Mouse (Mus musculus) megakaryocyte, adult 5-6 weeks (primary cell): ENCODE results near the gene Tram2. TPM values are rescaled to one million over a fixed set of nuclear protein-coding genes. Genes with fewer than 3 reads are reported as not detected.

Experiments used
- ATAC-seq: 2 replicates; pipeline ENCODE4 v1.8.0; 2016; ENCODE audit warnings: mild to moderate bottlenecking, inconsistent platforms; ENCODE audit not compliant: poor library complexity, severe bottlenecking
- total RNA-seq, 2 experiments: library from RNA; stranded (forward) in 1 of 2; stranded (reverse) in 1 of 2; fragments of 153-499, 151-499 nt in 1 of 2; fragments of 221-1000, 200-1000 nt in 1 of 2; gene quantifications; 2 replicates each; pipeline versions ENCODE4 v1.2.3 to v1.2.4; 2015 to 2017

Gene Tram2
- total RNA-seq, 2 experiments from 2014 or later = 2.2 to 13.7 TPM

GRCm38 (mm10) chr1:21026534-21026933 lies 52.5 kb downstream of the Tram2 start:
- no peak for ATAC-seq

- ATAC-seq = peak; percentile 52
Measured at GRCm38 (mm10) chr1:21025203-21025602, 53.8 kb downstream of the Tram2 start.

- no peak for ATAC-seq
Measured at GRCm38 (mm10) chr1:21023101-21023500, 55.9 kb downstream of the Tram2 start.

- ATAC-seq = peak; percentile 95
Measured at GRCm38 (mm10) chr1:21014463-21014862, 64.6 kb downstream of the Tram2 start.

DNA sequence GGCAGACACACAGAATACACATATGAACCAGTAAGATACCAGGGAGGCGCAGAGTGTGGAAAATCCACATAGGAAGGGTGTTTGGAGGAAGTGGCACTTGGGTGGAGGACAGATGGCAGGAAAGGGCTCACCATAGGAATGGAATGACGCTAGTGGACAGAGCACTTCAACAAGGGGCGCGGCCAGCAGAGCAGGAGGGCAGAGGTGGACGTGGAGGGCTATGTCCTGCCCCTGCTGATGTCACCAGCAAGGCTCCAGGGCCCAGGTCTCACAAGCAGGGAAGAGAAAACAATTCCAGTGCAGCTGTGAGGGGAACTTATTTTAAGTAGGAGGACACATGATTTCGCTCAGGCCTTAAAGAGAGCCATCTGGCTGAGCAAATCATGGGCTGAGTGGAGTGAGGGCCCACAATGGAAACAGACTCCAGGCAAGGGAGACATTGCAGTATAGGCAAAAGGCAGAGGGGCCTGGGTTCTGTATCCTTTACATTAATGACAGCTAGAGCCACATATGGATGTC lies 68.7 kb downstream of the Tram2 start:
- no peak for ATAC-seq

DNA sequence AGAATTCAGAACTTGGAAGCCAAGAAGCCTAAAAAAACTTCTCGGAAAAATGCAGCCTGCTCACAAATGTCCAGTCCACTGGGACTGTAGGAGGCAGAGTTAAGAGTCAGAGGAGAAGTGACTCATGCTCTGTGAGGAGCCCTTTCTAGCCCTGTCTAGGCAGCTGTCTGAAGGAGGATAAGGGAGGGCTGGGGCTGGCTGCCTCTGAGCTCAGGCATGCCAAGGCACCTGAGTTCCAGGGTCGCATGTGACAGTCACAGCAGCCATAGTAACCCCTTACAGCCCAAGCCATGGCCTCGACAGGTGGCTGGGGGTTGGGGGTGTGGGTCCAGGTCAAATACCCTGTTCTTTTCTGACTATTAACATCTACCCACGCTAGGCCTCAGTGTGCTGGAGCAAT lies 70.1 kb downstream of the Tram2 start:
- no peak for ATAC-seq

DNA sequence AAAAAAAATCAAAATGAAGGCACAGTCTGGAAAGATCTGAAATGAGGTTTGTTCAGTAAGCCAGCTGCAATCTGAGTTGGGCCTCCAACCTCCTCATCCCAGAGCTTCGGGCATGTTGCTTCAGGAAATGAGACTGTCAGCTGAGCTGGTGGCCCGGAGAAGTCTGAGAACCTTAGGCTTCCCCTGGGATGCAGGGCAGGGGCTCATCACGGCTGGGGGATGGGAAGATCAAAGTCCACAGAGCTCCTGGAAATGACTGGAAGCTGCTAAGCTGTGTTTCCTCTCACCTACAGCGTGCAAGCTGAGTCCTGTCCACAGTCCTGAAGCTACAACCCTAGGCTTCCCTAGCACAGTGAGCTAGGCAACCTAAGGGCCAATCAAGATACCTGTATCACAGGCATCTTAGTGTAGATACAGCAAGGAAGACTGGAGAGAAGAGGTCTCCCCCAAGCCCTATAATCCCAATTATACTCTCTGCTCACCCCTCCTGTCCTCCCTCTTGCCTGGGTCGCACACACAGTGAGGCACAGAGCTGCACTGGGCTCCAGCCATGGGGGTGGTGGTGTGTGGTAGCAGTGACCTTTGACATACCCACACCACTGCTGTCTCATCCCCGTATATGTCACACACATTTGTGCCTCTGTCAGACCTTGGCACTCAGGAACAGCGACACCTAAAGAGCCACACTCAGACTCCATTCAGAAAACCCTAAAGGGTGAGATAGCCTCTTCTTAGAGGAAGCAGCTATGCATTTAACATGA lies 70.9 kb downstream of the Tram2 start:
- no peak for ATAC-seq

DNA sequence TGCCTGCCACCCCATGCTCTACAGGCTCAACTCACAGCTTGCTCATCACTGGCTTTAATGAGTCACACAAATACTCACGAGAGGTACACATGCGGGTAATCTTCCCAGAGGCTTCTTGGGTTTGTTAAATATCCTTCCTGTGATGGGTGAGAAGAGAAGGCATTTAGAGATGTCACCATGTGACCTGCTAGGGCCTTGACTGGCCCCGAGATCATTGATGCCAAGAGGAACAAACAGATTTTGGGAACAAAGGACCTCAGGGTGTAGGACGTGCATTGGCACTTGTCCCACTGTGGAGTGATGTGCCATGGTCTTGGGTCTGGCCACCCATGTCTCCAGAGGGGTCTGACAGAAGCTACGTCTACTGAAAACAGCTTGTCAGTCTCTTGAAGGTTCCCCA lies 72.3 kb downstream of the Tram2 start:
- no peak for ATAC-seq

DNA sequence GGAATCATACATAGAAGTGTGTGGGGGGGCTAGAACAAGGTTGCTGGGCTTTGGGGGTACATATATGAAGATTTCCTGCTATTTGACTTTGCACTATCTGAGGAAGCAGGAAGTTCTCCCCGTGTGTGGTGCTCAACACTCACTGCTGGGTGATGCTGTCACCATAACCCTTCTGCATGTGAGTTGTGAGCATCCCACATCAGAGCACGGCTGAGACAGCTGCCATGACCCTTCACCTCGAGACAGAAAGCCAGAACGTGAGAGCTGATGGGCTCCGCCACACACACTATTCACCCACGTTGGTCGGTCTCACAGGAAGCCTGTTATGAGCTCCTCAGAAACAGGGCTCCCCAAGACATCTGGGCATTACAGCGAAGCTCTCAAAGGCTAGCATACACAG lies 74.4 kb downstream of the Tram2 start:
- ATAC-seq = no peak

DNA sequence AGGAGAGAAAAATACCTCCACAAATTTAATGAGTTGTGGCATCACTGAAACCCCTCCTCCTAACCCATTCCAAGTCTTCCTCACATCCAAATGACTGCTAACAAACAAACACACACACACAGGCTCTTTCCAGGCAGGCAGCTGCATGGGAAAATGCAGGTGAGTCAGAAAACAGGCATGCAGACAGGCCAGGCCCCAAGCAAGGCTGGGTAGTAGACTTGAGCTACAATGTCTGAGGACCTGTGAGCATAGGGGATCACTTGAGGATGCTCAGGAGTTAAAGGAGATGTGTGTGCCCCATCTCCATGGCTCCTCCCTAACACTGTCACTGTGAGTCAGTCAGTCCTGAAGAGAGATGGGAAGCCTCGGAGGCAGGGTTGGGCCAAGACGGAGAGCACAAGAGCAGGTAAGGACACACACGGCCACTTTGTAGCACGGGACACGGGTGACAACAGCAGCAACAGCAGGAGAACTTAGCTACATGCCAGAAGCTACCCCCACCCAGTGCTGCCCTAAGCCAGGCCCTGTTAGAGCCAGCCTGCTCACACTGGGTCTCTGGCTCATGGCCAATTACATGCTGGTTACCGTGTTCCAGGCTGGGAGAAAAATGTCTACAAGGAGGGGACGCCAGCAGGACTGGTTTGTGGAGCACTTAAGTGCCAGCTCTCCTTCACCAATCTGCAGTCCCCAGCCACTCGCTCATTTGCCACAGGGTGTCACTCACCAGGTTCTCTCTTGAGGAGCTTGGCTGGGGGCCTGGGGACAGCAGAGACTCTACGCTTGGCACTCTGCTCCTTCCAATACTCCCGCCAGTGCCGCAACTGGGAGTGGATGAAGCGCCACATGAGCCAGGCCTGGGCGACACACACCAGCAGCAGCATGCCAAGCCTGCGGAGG lies 76.5 kb downstream of the Tram2 start:
- ATAC-seq = no peak

GRCm38 (mm10) chr1:20997881-20998389 lies 81.1 kb downstream of the Tram2 start:
- no peak for ATAC-seq

GRCm38 (mm10) chr1:20997328-20997689 lies 81.7 kb downstream of the Tram2 start:
- no peak for ATAC-seq

DNA sequence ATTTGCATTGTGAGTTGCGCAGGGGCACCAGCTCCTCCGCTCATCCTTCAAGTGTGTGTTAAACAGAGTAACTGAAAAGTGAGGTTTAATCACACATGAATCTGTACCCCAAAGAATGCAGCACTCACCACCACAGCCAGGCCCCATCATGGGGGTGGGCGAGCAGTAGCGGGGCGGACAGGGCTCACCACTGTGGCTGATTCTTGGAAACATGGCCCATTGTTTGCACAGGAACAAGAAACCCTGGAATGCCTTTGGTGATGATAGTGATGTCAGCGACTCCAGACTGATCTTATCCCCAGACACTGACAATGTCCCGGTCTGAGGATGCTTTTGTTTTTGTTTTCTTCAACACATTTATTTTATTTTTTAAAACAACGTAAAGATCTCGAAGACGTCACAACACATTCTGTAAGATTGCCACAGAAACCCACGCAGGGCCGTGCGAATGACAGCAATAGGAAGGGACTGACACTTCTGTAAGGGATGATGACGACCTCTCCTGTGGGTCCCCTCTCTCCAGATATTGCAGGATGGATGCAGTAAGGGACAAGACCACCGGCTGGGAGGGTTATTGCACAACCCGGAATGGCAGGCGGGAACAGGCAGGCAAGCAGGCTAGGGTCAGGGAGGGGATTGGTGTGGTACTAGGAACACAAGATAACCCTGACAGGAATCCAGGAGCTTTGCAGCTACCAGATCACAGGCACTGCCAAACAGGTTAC lies 82.3 kb downstream of the Tram2 start:
- ATAC-seq = no peak

- peak; percentile 36; the same call in 1 of the 2 replicates for ATAC-seq
Measured at GRCm38 (mm10) chr1:20995331-20995986, 83.6 kb downstream of the Tram2 start.

DNA sequence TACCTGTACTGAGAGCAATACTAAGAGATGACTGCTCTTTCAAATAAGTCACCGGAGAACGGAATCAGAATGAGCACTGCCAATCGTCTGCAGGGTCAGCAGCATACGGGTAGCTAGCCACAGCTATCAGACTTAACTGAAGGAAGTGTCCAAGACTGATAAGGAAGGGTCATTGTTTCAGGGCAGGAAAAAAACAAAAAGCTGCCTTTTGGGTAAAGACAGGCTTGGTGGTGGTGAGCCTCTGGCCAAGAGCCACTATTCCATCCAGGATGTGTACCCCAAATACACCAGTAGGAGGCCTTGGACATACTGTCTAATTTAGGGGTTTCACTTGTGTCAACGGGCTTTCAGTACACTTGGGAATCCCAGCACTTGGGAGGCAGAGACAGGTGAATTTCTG lies 84.7 kb downstream of the Tram2 start:
- ATAC-seq = no peak

DNA sequence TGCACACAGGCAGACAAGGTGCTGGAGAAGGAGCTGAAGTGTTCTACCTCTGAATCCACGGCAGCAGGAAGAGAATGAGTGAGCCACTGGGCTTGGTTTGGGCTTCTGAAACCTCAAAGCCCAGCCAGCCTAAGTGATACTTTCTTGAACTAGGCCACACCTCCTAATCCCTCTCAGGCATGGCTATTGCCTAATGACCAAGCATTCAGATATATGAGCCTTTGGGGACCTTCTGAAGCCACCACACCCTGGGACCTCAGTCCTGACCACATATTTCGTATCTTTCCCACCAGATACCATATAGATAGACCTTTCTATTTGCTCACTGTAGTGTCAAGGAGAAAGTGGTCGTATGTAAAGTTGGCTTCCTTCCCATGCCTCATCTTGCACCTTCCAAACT lies 85.3 kb downstream of the Tram2 start:
- ATAC-seq = peak; percentile 34

DNA sequence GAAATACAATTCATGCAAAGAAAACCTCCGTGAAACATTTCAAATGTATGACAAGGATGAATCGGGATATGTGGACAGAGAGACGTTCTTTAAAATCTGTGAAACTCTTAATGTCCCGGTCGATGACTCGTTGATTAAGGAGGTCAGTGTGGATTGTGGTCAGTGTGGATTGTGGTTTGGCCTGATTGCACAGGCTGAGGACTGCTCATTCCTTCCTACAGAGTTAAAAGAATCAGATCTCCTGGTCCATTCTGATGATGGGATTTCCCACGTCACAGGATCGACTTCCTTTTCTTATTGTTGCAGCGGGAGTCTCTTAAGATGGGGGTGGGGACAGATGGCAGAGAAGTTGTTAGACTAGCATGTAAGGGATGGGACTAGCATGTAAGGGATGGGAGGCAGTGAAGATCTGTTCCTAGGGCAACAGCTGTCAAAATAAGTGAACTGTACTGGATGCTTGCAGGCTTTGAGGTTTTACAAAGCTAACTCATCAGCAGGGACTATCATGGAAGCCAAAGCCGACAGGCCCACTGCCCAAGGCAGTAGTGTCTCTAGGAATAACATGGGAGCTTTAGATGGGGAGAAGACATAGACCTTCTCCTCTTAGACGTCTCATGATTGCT lies 89.5 kb downstream of the Tram2 start:
- 0 out of 2 replicates have a peak, but pooled peaks have one; percentile 24 for ATAC-seq

DNA sequence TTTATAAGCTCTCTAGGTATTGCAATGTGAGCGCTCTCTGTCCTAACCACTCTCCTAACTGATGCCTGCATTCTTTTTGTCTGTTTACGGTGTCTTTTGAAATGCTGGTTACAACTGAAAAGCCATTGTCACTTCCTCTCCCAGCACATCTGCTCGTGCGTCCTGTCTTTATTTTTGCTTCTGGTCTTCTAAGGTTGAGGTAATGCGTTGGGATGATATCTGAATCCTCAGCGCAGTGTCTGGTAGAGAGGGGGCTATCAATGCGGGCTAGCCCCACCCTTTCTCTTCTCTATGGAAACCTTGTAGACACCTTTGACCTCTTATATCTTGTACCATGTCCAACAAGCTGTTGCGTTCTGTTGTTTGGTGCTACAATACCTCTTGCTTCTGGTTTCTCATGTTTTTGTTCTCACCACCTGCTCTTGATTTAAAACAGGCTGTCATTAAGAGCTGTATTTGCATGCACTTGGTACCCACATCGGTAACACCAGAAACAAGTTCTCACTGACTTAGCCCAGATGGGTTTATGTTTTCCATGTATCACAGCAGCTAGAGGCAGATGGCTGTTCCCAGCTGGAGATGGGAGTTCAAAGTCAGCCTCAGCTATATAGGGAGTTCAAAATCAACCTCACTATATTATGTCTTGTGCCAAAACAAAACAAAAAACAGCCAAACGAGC lies 92.5 kb downstream of the Tram2 start:
- ATAC-seq = peak; percentile 56

DNA sequence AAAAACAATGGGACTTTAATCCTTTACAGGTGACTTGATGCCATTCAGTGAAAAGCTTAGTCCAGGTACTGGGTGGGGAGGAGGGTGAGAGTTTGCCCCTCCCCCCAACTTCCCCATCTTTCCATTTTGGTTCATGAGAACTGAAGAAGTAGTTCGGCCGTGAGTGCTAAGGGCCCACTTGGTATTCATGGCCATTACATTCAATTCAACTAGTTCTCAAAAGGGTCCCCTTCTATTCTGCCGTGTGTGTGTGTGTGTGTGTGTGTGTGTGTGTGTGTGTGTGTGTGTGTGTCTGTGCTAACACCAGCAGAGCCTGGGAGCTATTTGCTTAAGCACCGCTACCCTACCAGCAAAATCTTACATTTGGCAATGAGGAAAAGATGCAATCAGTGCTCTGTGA lies 94.4 kb downstream of the Tram2 start:
- ATAC-seq = no peak
